Mouse (Mus musculus) limb, embryonic 12.5 days (tissue): Measurements from ENCODE around the gene Plekhg6. TPM values are rescaled to one million over a fixed set of nuclear protein-coding genes. Genes with fewer than 3 reads are reported as not detected.

Experiments
- ATAC-seq: fragments of 200-750 bp; cut with Nextera tagmentation; 2 replicates; pipeline ENCODE4 v1.8.0; 2017; ENCODE audit warnings: low read depth, moderate TSS enrichment; ENCODE audit not compliant: insufficient number of reproducible peaks, insufficient read depth, low FRiP score, low TSS enrichment
- H3K27ac ChIP-seq: fragments of 300-500 bp; sonication (generic); 2 replicates; pipeline ENCODE4 v1.5.1; 2016; ENCODE audit warnings: mild to moderate bottlenecking, moderate library complexity
- H3K27me3 ChIP-seq: fragments of 300-500 bp; sonication (generic); 2 replicates; pipeline ENCODE4 v1.6.1; 2016; ENCODE audit warnings: mild to moderate bottlenecking, moderate library complexity
- H3K36me3 ChIP-seq: fragments of 300-500 bp; sonication (generic); 2 replicates; pipeline ENCODE4 v1.6.1; 2016; ENCODE audit warnings: mild to moderate bottlenecking, moderate library complexity
- H3K4me1 ChIP-seq: fragments of 300-500 bp; sonication (generic); replicated peaks from 2 replicates; pipeline ENCODE4 v1.6.1; 2016
- H3K4me2 ChIP-seq: fragments of 300-500 bp; sonication (generic); 2 replicates; pipeline ENCODE4 v1.6.1; 2016; ENCODE audit warnings: mild to moderate bottlenecking, moderate library complexity
- H3K4me3 ChIP-seq: fragments of 300-500 bp; sonication (generic); replicated peaks from 2 replicates; pipeline ENCODE4 v1.5.1; 2016; ENCODE audit warnings: mild to moderate bottlenecking
- H3K9ac ChIP-seq: fragments of 300-500 bp; sonication (generic); replicated peaks from 2 replicates; pipeline ENCODE4 v1.6.1; 2016; ENCODE audit warnings: mild to moderate bottlenecking, moderate library complexity
- H3K9me3 ChIP-seq: fragments of 300-500 bp; sonication (generic); 2 replicates; pipeline ENCODE4 v1.6.1; 2016; ENCODE audit warnings: mild to moderate bottlenecking, moderate library complexity
- WGBS: fragments of 180-500 bp; shearing (Covaris S2); methylation state at CpG from one replicate; pipeline ENCODE4 v1.1.7; 2016; 5-methylcytosine and 5-hydroxymethylcytosine counted together
- polyA plus RNA-seq: library from polyadenylated mRNA; unstranded; fragments of >200 nt; fragmentation: Nextera tagmentation; extraction: Ambion mirVana; gene quantifications from 2 replicates; pipeline ENCODE4 v1.2.1, GENCODE M21; 2016

Plekhg6 gene
- 0.41 and 0.46 TPM in 2 replicates for polyA plus RNA-seq

DNA sequence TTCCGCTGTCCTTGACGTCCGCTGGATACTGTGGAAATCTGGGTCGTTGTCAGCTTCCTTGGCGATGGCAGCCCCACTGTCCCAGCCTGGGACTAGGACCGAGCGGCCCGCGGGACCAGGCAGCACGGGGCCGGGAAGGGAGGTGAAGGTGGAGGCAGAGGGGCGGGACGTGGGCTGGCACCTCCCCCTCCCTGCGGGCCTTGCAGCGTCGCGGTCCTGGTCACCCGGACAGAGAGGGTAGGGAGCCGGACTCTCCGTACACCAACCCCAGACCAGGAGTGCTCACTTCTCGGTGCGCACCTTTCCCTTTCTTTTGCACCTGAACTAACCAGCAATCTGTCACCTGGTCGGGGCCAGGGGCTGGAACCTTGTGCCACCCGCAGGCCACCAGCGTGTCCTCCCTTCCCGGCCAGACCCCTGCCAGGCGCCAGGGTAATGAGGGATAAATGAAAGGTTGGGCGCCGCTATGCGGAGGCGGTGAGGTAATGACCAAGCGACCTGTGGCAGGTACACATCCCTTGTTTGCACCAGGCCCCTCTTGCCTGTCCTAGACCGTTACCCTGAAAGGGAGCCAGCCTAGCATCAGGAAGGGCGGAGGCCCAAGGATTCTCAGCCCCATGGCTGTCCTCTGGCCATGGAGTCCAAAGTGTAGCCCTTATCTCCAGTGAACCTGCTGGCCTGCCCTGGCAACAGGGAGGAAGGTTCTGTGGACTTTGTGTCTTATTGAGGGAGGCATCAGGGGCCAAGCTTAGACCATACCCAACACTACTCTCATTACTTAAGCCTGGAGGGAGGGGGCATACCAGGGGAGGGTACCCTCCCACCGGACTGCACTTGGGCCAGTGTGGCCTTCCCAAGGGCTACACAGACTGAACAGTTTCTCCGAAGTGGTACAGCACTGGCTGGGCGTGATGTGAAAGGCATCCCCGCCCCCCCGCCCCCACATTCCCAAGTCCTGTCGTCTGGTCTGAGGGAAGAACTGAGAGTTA lies at the start of gene Plekhg6:
Plekhg6 (minus strand) TSS at position 422 of the 989 bp plus-strand sequence.
- no peaks in the 10 kb centered on the region for H3K36me3 ChIP-seq
- peaks cover 80% of the 10 kb centered on the region for H3K27me3 ChIP-seq
- H3K27ac ChIP-seq = no peak within 1 kb of the TSS
- H3K4me3 ChIP-seq = peak within 1 kb of the TSS; percentile 41
- H3K4me1 ChIP-seq = peaks cover 22% of the 10 kb centered on the region
- ATAC-seq = no peak
- H3K4me2 ChIP-seq = peak within 1 kb of the TSS; percentile 78
- H3K9me3 ChIP-seq = no peaks in the 10 kb centered on the region
- peak within 1 kb of the TSS; percentile 47 for H3K9ac ChIP-seq
- 7% methylated on average over 40 of the region's 40 CpGs for WGBS

DNA sequence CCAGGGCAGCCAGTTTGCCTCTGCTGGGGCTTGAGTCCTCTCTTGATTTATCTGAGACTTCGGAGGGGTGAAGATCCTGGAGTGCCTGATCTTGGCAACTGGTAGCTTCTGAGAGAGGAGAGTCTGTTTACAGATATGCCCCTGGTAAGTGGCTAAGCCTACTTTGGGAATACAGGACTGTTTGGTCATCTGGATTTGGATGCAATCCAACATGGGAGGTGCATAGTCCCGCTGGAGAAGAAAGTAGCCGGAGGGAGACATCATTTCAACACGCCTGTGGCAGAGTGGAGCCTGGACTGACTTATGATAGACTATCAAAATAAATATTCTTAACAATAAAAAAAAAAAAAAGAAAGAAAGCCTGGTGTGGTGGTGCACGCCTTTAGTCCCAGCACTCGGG lies 49.1 kb upstream of the Plekhg6 start:
- Histone ChIP-seq H3K4me3 (no peak overlapping the region), H3K36me3 (no peaks in the 10 kb centered on the region), H3K4me2 (no peak overlapping the region), H3K4me1 (peaks cover 35% of the 10 kb centered on the region), H3K27me3 (peaks cover 2% of the 10 kb centered on the region; the same call in 1 of the 2 replicates), H3K9ac (no peak overlapping the region), H3K9me3 (no peaks in the 10 kb centered on the region), H3K27ac (no peak overlapping the region)
- 88% methylated on average over 6 of the region's 6 CpGs for WGBS
- no peak for ATAC-seq

DNA sequence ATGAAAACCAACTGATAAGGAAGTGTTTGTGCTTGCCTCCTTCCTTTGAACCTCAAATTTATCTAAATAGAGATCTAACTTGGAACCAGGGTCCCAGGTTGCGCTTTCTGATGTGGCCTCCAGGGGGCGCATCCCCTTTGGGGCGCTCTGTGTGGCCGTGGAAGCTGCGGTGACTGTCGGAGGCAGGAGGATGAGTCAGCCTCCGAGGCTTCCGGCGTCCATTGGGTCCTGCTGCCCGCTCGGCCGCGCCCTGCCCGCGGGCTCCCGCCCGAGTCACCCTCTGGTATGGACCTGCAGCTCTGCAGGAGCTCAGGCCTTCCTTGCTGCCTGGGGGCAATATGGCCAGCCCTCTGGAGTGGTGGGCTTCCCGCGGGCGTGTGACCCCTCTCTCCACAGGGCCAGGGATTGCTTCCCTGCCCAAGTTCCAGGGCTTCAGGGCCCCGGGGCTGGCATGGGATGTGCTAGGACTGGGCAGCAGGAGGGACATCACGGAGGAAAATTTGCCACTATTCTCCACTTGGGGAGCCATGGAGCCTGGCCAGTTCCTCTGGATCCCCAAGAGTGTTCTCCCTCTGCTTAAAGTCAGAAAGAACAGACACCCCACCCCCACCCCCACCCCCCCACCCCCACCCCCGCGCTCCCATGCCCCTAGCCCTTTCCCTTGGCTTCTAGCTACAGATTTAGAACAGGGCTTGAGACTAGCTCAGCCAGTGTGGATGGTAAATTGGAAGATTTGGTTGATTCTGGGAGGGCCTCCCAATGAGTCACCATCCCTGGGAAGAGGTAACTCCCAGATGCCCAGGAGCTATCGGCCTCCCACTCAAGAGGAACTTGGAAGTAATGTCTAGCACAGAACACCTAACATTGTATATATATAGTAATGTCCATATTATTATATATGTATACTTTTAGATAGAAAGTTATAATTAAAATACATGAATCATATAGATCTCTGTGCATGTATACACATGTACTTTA lies 46.1 kb upstream of the Plekhg6 start:
- ATAC-seq = peak; percentile 23; the same call in 1 of the 2 replicates
- Histone ChIP-seq H3K36me3 (no peaks in the 10 kb centered on the region), H3K4me1 (peaks cover 52% of the 10 kb centered on the region), H3K27ac (peak overlapping the region; percentile 66), H3K4me2 (peak overlapping the region; percentile 87), H3K9ac (peak overlapping the region; percentile 60), H3K27me3 (peaks cover 2% of the 10 kb centered on the region; the same call in 1 of the 2 replicates), H3K4me3 (peak overlapping the region; percentile 47), H3K9me3 (no peaks in the 10 kb centered on the region)
- WGBS = 3% methylated on average over 25 of the region's 25 CpGs

DNA sequence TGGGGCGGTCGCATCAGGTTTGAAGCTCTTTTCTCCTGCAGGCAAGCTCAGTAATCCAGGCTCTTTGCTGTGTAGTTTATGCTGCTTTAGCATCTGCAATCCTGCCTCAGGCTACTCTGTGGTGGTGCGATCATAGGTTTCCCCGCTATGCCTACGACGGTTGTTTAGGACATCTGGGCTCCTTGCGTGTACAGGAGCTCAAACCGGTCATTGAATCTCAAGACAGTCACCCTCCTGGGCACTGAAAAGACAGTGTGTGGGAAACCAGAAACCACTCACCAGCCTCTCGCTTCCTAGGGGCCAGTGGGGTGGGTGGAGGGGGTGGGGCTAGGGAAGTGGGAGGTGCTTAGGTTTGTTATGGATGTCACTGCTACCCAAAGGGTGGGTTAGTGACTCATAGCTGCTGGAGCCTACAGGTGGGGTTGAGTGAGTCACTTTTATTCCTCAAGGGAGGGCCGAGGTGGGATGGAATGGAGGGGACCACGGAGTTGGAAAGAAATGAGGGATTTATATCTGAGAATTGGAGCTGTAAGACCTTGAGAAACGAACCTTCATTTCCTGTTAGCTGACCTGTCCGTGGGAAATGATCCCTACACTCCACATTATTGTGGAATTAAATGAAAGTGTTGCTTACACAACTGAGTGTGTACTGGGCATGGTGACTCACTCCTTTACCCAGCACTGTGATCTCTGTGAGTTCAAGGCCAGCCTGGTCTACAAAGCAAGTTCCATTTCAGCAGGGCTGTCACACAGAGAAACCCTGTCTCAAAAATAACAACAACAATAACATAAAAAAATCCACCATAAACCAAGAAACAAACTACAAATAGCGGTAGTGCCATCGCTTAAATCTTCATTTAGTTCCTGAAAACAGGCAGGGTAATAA lies 44.9 kb upstream of the Plekhg6 start:
- WGBS = 49% methylated on average over 15 of the region's 15 CpGs
- Histone ChIP-seq H3K27ac (no peak overlapping the region), H3K27me3 (peaks cover 2% of the 10 kb centered on the region; the same call in 1 of the 2 replicates), H3K4me1 (peaks cover 45% of the 10 kb centered on the region), H3K4me2 (no peak overlapping the region), H3K36me3 (no peaks in the 10 kb centered on the region), H3K9ac (no peak overlapping the region), H3K4me3 (no peak overlapping the region), H3K9me3 (no peaks in the 10 kb centered on the region)
- ATAC-seq = no peak

DNA sequence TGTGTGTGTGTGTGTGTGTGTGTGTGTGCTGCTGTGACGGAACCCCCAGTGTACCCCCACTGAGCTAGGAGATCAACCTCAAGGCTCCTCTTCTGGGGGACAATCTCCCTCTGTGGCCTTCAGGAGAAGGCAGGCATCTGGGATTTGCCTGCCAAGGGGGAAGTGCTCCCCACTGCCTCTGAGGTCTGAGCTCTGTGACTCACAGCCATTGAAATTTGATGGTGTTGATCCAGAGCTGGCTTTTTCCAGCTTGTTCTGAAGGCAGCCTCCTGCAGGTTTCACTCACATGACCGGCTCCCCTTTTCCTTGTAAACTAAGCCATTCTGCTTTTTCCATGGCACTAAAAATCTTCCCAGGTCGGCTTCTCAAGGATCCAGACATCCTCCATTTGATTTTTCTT lies 43.6 kb upstream of the Plekhg6 start:
- no peak overlapping the region for H3K4me3 ChIP-seq
- no peak for ATAC-seq
- no peak overlapping the region for H3K4me2 ChIP-seq
- H3K9ac ChIP-seq = no peak overlapping the region
- peaks cover 2% of the 10 kb centered on the region; the same call in 1 of the 2 replicates for H3K27me3 ChIP-seq
- H3K36me3 ChIP-seq = no peaks in the 10 kb centered on the region
- no peaks in the 10 kb centered on the region for H3K9me3 ChIP-seq
- WGBS = 60% methylated on average over 3 of the region's 3 CpGs
- H3K27ac ChIP-seq = peak overlapping the region; percentile 50; the same call in 1 of the 2 replicates
- H3K4me1 ChIP-seq = peaks cover 42% of the 10 kb centered on the region

DNA sequence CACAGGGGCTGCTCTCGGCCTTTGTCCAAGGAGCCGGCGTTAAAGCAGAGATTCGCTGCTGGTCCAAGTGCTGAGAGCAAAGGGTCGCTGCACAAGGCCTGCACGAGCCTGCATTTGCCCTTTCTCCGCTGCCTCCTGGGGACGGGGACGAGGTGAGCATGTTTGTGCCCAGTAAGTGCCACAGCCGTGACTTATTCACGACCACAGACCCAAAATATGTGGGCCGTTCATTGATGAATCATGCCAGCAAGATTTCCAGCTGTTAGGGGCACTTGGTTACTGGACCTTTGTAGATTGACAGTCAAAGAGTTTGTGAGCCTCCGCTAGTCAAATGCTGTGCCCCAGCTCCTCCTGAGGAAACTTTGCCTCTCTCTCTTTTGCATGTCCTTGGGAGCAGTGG lies 42.9 kb upstream of the Plekhg6 start:
- Histone ChIP-seq H3K36me3 (no peaks in the 10 kb centered on the region), H3K4me1 (peaks cover 42% of the 10 kb centered on the region), H3K4me2 (no peak overlapping the region), H3K4me3 (no peak overlapping the region), H3K9me3 (no peaks in the 10 kb centered on the region), H3K27ac (peak overlapping the region; percentile 45; the same call in 1 of the 2 replicates), H3K9ac (no peak overlapping the region), H3K27me3 (no peaks in the 10 kb centered on the region; the same call in 1 of the 2 replicates)
- no peak for ATAC-seq
- 56% methylated on average over 13 of the region's 13 CpGs for WGBS

DNA sequence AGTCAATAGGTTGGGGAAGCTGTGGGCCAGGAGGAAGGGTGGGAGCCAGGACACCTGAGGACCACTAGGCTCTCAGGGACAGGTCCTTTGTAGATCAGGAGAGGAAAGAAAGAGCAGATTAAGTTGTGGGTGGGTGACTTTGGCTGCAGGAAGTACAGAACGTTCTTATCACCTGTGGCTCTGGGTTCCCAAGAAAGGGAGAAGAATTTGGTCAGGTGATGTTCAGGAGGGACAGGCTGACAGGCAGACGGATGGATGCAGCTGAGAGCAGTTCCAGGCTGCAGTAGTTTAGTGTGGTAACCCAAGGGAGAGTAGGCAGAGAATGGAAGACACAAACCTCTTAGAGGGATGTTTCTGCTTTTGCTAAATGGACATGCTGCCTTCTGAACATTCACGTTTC lies 42.5 kb upstream of the Plekhg6 start:
- no peak for ATAC-seq
- Histone ChIP-seq H3K9me3 (no peaks in the 10 kb centered on the region), H3K4me2 (peak overlapping the region; percentile 41), H3K27ac (peak overlapping the region; percentile 62; the same call in 1 of the 2 replicates), H3K4me1 (peaks cover 42% of the 10 kb centered on the region), H3K9ac (no peak overlapping the region), H3K4me3 (no peak overlapping the region), H3K27me3 (peaks cover 3% of the 10 kb centered on the region; the same call in 1 of the 2 replicates), H3K36me3 (no peaks in the 10 kb centered on the region)
- WGBS = 56% methylated on average over 3 of the region's 3 CpGs

DNA sequence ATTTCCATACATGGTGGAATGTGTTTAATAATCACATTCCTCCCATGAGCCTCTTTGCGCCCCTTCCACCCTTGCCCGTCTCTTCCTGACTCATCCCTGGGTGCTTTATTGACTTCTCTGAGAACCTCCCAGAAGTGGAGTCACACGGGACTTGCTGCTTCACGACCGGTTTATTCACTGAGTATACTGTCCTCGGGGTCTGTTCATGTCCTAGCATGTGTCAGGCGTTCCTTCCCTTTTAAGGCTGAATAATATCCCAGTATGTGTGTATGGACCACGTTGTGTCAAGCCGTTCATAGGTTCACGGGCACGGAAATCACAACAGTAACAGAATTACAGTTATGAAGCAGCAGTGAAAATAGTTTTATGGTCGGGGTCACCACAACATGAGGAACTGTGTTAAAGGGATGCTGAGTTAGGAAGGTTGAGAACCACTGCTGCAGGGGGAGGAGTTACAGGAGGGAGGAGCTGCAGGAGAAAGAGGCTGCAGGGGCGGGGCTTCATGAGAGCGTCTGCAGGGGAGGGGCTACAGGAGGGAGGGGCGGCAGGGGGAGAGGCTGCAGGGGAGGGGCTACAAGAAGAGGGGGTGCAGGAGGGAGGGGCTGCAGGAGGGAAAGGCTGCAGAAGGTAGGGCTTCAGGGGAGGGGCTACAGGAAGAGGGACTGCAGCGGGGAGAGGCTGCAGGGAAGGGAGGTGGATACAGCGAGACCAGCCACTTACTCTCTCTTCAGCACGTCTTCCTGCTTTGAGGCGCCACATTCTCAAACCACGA lies 41.6 kb upstream of the Plekhg6 start:
- Histone ChIP-seq H3K27ac (peak overlapping the region; percentile 62; the same call in 1 of the 2 replicates), H3K9ac (no peak overlapping the region)
- 22% methylated on average over 20 of the region's 20 CpGs for WGBS

DNA sequence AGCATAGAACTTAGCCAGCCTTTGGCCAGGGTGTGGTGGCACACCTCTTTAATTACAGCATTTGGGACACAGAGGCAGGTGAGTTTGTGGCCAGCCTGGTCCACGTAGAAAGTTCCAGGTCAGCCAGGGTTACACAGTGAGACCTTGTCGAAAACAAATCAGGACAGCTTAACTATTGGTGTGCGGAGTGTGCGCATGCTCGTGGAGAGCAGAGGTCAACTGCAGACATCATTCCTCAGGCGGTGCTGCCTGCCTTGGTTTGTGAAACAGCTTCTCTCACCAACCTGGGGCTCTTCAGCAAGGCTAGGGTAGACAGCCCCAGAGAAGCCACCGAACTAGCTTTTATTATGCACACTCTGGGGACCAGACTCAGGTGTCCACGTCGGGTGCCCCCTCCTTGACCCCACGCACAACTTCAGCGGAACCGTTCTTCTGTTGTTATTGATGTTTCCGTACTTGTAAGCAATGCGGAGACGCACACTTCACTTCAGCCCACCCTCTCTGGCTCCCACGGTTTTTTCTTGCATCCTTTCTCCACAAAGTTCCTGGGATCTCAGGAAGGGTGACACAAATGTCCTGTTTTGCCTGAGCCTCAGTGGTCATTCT lies 40.0 kb upstream of the Plekhg6 start:
- Histone ChIP-seq H3K4me1 (peaks cover 29% of the 10 kb centered on the region), H3K36me3 (no peaks in the 10 kb centered on the region), H3K27ac (no peak overlapping the region), H3K4me2 (no peak overlapping the region), H3K4me3 (no peak overlapping the region), H3K9ac (no peak overlapping the region), H3K27me3 (peaks cover 8% of the 10 kb centered on the region; the same call in 1 of the 2 replicates), H3K9me3 (no peaks in the 10 kb centered on the region)
- 71% methylated on average over 16 of the region's 16 CpGs for WGBS
- ATAC-seq = no peak

More for the DNA sequence above, 41.6 kb upstream of the Plekhg6 start:
- H3K4me3 ChIP-seq = no peak overlapping the region; the same call in 1 of the 2 replicates
- no peaks in the 10 kb centered on the region for H3K36me3 ChIP-seq
- H3K9me3 ChIP-seq = no peaks in the 10 kb centered on the region
- ATAC-seq = peak; percentile 65; the same call in 1 of the 2 replicates
- peaks cover 39% of the 10 kb centered on the region for H3K4me1 ChIP-seq
- peaks cover 8% of the 10 kb centered on the region; the same call in 1 of the 2 replicates for H3K27me3 ChIP-seq
- peak overlapping the region; percentile 41 for H3K4me2 ChIP-seq
